Mouse (Mus musculus) heart, embryonic 12.5 days (tissue): ENCODE measurements around the gene Spc24. TPM values are rescaled to one million over a fixed set of nuclear protein-coding genes. Genes with fewer than 3 reads are reported as not detected.
A peak's percentile ranks its signal among the peaks of the same experiment; 100 is the strongest.

ENCODE experiments used
- ATAC-seq: fragments of 200-750 bp; cut with Nextera tagmentation; 2 replicates; pipeline ENCODE4 v1.8.0; 2017; ENCODE audit warnings: moderate TSS enrichment, moderate library complexity; ENCODE audit not compliant: insufficient number of reproducible peaks, low FRiP score
- H3K27ac ChIP-seq: fragments of 300-500 bp; sonication (generic); 2 replicates; pipeline ENCODE4 v1.5.1; 2016; ENCODE audit warnings: mild to moderate bottlenecking, moderate library complexity; ENCODE audit not compliant: poor library complexity, severe bottlenecking
- H3K27me3 ChIP-seq: fragments of 300-500 bp; sonication (generic); replicated peaks from 2 replicates; pipeline ENCODE4 v1.6.1; 2016; ENCODE audit warnings: mild to moderate bottlenecking, moderate library complexity
- H3K36me3 ChIP-seq: fragments of 300-500 bp; sonication (generic); 2 replicates; pipeline ENCODE4 v1.6.1; 2016; ENCODE audit warnings: mild to moderate bottlenecking, moderate library complexity
- H3K4me1 ChIP-seq: fragments of 300-500 bp; sonication (generic); replicated peaks from 2 replicates; pipeline ENCODE4 v1.6.1; 2016; ENCODE audit warnings: mild to moderate bottlenecking
- H3K4me2 ChIP-seq: fragments of 300-500 bp; sonication (generic); 2 replicates; pipeline ENCODE4 v1.6.1; 2016; ENCODE audit warnings: mild to moderate bottlenecking, moderate library complexity
- H3K4me3 ChIP-seq: fragments of 300-500 bp; sonication (generic); 2 replicates; pipeline ENCODE4 v1.5.1; 2016; ENCODE audit warnings: mild to moderate bottlenecking
- H3K9ac ChIP-seq: fragments of 300-500 bp; sonication (generic); 2 replicates; pipeline ENCODE4 v1.6.1; 2016; ENCODE audit warnings: mild to moderate bottlenecking, moderate library complexity
- H3K9me3 ChIP-seq: fragments of 300-500 bp; sonication (generic); replicated peaks from 2 replicates; pipeline ENCODE4 v1.6.1; 2016; ENCODE audit warnings: mild to moderate bottlenecking, moderate library complexity
- WGBS: fragments of 180-500 bp; shearing (Covaris S2); methylation state at CpG from one replicate; pipeline ENCODE4 v1.1.7; 2016; 5-methylcytosine and 5-hydroxymethylcytosine counted together
- polyA plus RNA-seq: library from polyadenylated mRNA; unstranded; fragments of >200 nt; fragmentation: Nextera tagmentation; extraction: Ambion mirVana; gene quantifications from 2 replicates; pipeline ENCODE4 v1.2.1, GENCODE M21; 2016

Gene Spc24
- polyA plus RNA-seq, 1 experiment from 2014 or later, result 84.5 TPM

DNA sequence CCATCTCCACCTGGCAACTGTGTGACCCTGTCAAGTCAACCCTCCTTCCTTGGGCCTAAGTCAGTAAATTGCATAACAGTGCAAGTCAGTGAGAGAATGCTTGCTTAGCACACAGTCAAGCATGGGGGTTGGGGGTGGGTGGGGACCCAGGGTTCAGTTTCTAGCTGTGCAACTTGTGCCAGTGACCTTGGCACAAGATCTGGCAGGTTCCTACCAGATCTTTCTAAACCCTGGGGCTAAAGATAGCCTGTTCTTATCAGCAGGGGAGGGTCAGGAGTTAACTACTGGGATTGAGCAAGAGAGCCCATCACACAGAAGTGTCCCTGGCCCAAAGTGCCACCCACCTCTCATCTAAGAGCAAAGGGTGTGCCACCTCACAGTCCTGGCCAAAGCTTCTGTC lies 2.0 kb upstream of the Spc24 start:
- Histone ChIP-seq H3K27ac (peak overlapping the region; percentile 41), H3K9ac (no peak overlapping the region), H3K4me3 (no peak overlapping the region), H3K4me1 (peaks cover 37% of the 10 kb centered on the region), H3K27me3 (no peaks in the 10 kb centered on the region), H3K9me3 (no peaks in the 10 kb centered on the region), H3K4me2 (peak overlapping the region; percentile 4; the same call in 1 of the 2 replicates), H3K36me3 (peaks cover 17% of the 10 kb centered on the region)
- no peak for ATAC-seq

DNA sequence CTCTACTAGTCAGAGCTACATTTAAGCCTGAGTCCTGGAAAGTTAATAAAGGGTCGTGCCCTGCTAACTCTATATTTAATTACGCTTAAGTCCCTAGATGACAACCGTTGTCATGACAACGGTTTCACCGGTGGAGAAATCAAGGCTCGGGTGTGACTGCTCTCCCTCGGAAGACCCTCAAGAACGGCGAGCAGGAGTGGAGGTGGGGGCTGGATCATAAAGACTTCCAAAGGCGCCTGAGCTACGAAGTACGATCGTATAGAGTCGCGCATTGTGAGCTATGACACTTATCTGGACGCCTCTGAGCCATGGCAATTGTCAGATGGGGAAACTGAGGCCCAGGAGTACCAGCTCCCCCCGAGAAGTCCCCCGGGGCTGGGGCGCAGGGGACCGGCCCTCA lies 385 bp downstream of the Spc24 start:
- Histone ChIP-seq H3K4me3 (peak overlapping the region; percentile 89), H3K9me3 (no peaks in the 10 kb centered on the region), H3K4me2 (peak overlapping the region; percentile 77), H3K27me3 (no peaks in the 10 kb centered on the region), H3K9ac (peak overlapping the region; percentile 78), H3K36me3 (peaks cover 22% of the 10 kb centered on the region), H3K4me1 (peaks cover 40% of the 10 kb centered on the region), H3K27ac (no peak overlapping the region)
- no peak for ATAC-seq
- WGBS, result under 1% methylated on average over 20 of the region's 20 CpGs

DNA sequence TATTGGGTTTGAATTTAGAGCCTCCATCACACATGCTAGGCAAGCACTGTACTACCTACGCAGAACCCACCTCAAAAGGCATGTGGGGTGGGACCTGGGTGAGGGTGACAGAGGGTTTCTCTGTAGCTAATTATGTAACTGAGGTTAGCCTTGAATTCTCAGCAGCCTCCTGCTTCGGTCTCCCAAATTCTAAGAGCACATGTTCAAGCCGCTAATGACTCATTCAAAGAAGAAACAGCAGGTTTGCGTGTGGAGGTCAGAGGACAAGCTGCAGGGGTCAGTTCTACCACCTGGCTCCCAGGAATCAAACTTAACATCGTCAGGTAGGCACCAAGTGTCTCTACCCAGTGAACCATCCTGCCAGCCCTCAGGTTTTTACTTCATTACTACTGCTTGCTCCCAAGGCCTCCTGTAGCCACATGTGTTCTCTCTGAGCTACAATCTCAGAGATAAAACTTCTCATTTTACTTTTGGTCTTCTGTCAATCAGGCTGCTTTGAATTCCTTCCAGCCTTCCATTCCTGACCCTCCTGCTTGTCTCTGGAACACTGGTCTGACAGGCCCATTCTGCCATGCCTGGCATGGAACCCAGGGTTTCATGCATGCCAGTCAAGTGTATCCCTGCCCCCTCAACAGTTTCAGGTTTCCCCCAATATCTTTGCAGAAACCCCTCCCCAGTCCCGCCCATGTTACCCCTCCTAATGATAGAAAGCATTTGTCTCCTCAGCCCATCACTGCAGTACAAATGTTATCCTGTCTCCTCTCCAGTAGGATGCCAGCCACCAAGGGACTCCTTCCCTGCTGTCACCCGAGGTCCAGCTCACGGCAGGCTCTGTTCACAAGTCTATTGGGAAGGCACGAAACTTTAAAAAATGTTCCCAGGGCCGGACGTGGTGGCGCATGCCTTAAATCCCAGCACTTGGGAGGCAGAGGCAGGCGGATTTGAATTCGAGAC lies 1.2 kb downstream of the Spc24 start:
- H3K4me3 ChIP-seq, result peak overlapping the region; percentile 89
- H3K27me3 ChIP-seq, result no peaks in the 10 kb centered on the region
- no peak for ATAC-seq
- peak overlapping the region; percentile 77 for H3K4me2 ChIP-seq
- WGBS, result 59% methylated on average over 14 of the region's 14 CpGs
- peaks cover 45% of the 10 kb centered on the region for H3K4me1 ChIP-seq
- no peak overlapping the region for H3K27ac ChIP-seq
- H3K36me3 ChIP-seq, result peaks cover 22% of the 10 kb centered on the region
- H3K9me3 ChIP-seq, result no peaks in the 10 kb centered on the region
- peak overlapping the region; percentile 78 for H3K9ac ChIP-seq

DNA sequence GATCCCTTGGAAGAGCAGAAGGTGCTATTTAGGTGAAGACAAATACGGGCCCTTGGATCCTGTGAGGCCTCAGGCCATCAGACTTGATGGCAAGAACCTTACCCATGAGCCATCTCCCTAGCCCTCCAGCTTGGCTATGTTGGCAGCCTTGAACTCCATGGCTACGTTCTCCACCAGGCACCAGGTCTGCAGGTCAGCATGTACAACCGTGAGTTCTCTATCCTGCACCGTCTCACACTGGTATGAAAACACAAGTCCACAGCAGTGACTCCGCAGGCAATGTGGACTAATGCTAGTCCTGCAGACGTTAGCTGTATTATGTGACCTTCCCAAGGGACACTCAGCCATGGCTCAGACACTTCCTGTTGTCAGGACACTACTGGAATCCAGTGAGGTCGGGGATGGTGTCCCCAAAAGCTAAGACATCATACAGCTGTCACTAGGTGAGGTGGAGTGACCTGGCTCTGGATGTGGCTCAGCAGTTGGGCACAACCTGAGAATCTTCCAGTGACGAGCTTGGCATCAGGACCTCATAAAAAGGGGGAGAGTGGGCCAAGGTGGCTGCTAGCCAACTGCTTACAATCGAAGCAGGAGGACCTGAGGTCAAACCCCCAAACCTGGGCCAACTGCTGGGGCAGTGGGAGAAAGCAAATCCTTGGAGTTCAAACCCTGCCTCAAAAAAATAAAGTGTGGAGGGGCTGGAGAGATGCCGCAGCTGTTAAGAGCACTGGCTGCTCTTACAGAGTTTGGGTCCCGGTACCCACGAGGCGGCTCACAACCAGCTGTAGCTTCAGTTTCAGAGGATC lies 5.4 kb downstream of the Spc24 start:
- H3K27ac ChIP-seq, result 0 out of 2 replicates have a peak overlapping the region, but pooled peaks have one; percentile 28
- H3K4me3 ChIP-seq, result no peak overlapping the region
- H3K4me2 ChIP-seq, result no peak overlapping the region
- 76% methylated on average over 13 of the region's 13 CpGs for WGBS
- ATAC-seq, result no peak
- 0 out of 2 replicates have a peak overlapping the region, but pooled peaks have one; percentile 10 for H3K9ac ChIP-seq
- peaks cover 57% of the 10 kb centered on the region for H3K4me1 ChIP-seq
- peaks cover 26% of the 10 kb centered on the region for H3K36me3 ChIP-seq
- no peaks in the 10 kb centered on the region for H3K27me3 ChIP-seq
- H3K9me3 ChIP-seq, result no peaks in the 10 kb centered on the region

DNA sequence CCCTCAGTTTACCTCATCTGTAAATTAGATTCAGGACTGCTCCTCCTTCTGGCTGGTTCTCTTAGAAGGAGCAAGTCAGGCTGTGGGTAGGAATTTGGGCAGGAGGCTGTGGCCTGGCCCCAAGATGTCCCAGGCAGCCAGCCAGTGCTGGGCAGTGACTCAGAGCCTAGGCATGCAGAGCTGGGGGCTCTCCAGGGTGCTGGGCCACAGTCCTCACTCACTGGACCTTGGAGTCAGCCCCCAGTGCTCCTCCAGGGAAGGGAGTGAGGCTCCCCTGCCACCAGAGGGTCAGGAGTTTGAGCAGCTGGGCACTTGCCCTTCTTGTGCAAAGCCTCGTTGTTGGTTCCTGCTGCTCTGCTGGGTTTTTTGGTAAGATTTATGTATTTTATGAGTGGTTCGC lies 6.1 kb downstream of the Spc24 start:
- Histone ChIP-seq H3K36me3 (peaks cover 33% of the 10 kb centered on the region), H3K4me3 (no peak overlapping the region), H3K4me1 (peaks cover 52% of the 10 kb centered on the region), H3K27ac (0 out of 2 replicates have a peak overlapping the region, but pooled peaks have one; percentile 28), H3K9ac (0 out of 2 replicates have a peak overlapping the region, but pooled peaks have one; percentile 10), H3K27me3 (no peaks in the 10 kb centered on the region), H3K9me3 (no peaks in the 10 kb centered on the region), H3K4me2 (0 out of 2 replicates have a peak overlapping the region, but pooled peaks have one; percentile 12)
- 76% methylated on average over 2 of the region's 2 CpGs for WGBS
- ATAC-seq, result peak; percentile 66

DNA sequence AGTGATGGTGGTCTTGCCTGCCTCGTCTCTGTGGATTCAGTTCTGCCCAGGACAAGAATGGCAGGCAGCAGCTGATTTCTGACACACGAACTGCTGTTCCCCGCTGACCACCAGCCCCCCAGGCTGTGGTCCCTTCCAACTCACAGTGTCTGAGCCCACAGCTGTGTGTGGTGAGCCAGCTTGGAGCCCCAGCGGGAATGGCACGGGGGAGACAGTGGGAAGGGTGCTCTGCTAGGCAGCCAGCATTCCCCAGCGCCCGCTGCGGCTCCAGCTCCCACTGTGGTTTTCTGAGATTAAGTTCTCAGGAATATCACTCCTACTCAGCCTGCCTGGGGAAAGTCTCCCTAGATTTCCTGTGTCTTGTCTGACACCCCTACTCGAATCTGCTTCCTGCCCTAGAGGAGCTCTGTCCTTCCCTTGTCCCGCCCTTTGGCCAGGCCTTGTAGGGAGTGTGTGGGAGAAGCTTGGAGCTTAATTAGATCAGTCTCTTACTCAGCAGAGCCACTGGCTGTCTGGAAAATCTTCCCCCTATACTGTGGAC lies 7.8 kb downstream of the Spc24 start:
- Histone ChIP-seq H3K9ac (0 out of 2 replicates have a peak overlapping the region, but pooled peaks have one; percentile 38), H3K27ac (peak overlapping the region; percentile 81), H3K36me3 (peaks cover 38% of the 10 kb centered on the region), H3K9me3 (no peaks in the 10 kb centered on the region), H3K4me3 (no peak overlapping the region), H3K27me3 (no peaks in the 10 kb centered on the region), H3K4me2 (no peak overlapping the region), H3K4me1 (peaks cover 62% of the 10 kb centered on the region)
- ATAC-seq, result peak; percentile 4; the same call in 1 of the 2 replicates
- WGBS, result 24% methylated on average over 10 of the region's 10 CpGs

DNA sequence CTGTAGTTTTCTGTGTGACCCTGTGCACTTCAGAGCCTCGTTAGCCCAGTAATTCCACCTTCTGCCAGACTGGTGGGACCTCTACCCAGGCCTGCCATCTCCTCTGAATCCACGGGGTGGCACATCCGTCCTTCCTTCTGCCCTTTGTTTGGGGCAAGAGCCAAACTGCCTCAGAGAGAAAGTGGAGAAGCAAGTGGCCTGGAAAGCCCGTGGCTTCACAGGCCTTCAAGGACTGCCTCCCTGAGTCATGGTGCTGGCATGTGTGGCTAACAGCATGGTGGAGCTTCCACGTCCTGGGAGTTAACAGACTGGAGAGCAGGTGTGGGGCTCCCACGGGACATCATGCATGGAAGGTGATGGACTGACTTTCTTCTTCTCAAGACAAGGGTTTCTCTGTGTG lies 8.8 kb downstream of the Spc24 start:
- Histone ChIP-seq H3K9ac (no peak overlapping the region), H3K27ac (no peak overlapping the region), H3K4me3 (no peak overlapping the region), H3K4me1 (peaks cover 67% of the 10 kb centered on the region), H3K4me2 (no peak overlapping the region), H3K9me3 (no peaks in the 10 kb centered on the region), H3K27me3 (no peaks in the 10 kb centered on the region), H3K36me3 (peaks cover 38% of the 10 kb centered on the region)
- ATAC-seq, result no peak
- 54% methylated on average over 6 of the region's 6 CpGs for WGBS

DNA sequence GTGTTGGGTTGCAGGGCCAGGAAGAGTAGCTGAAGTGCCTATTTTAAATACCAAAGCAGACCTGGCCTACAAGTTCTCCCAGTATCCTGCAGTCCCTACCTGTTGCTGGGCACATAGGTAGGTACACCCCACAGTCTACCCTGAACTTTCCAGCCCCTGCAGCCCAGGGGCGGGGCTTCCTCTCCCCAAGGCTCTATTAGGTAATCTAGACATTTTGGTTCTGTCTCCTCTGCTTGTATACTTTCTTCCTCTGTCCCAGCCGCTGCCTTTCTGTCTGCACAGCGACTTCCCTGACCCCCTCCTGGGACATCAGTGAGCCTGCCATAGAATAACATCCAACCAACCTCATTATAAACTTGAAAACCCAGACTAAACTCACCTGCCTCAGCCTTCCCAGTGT lies 9.7 kb downstream of the Spc24 start:
- no peak overlapping the region for H3K4me3 ChIP-seq
- no peak overlapping the region for H3K27ac ChIP-seq
- peaks cover 67% of the 10 kb centered on the region for H3K4me1 ChIP-seq
- no peak overlapping the region for H3K9ac ChIP-seq
- H3K27me3 ChIP-seq, result no peaks in the 10 kb centered on the region
- H3K4me2 ChIP-seq, result no peak overlapping the region
- no peak for ATAC-seq
- H3K9me3 ChIP-seq, result no peaks in the 10 kb centered on the region
- WGBS, result 75% methylated on average over 3 of the region's 3 CpGs
- H3K36me3 ChIP-seq, result peaks cover 41% of the 10 kb centered on the region

DNA sequence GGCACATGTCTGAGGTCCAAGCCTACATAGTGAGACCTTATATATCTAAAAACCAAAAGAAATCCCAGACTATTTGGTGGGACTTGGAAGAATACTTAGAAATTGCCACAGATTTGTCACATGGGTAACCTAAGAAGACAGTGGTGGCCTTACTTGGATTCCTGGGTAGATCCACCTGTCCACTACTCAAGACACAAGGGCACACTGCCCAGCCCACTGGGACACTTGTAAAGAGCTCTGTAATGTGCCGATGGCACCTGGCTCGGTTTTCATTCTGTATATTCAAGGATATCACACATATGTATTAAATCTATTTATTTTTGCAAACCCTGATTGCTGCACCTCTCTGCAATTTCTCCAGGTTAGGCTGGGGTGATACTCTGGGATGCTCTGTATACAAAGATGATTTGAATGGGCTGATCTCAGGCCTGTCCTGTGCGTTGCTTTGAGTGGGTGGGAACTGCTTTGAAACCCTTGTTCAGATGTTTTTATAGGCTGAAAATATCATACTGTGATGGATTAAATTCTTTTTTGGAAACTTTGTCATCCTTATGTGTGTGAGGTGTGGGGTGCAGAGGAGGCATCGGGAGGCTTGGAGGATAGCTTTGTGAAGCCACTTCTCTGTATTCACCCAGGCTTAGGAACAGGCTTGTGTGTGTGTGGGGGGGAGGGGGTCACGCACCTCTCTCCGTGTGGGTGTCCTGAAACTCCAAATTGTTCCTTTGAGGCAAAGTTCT lies 10.6 kb downstream of the Spc24 start:
- Histone ChIP-seq H3K27me3 (no peaks in the 10 kb centered on the region), H3K4me2 (no peak overlapping the region), H3K4me3 (no peak overlapping the region), H3K4me1 (peaks cover 62% of the 10 kb centered on the region), H3K36me3 (peaks cover 49% of the 10 kb centered on the region), H3K9me3 (no peaks in the 10 kb centered on the region), H3K27ac (peak overlapping the region; percentile 87; the same call in 1 of the 2 replicates), H3K9ac (no peak overlapping the region)
- no peak for ATAC-seq
- 91% methylated on average over 6 of the region's 6 CpGs for WGBS

DNA sequence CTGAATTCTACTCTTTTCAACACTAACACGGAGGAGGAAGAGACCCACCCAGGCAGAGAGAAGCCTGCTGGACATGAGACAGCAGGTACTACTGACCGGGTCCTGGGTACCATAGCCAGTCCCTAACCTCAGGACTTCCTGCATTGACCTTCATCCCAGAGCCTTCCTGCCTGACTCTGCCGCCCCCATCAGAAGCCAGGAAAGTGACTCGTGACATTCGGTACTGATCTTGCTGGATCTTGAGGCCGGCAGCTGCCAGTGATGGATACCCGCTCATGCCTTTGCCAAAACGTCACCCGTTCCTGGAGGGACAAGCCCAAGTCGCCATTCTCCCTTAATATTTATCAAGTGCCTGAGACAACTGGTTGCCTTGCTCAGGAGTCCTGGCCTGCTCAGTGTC lies 11.6 kb downstream of the Spc24 start:
- Histone ChIP-seq H3K9me3 (no peaks in the 10 kb centered on the region), H3K27ac (peak overlapping the region; percentile 87), H3K36me3 (peaks cover 60% of the 10 kb centered on the region), H3K27me3 (no peaks in the 10 kb centered on the region), H3K4me1 (peaks cover 51% of the 10 kb centered on the region), H3K9ac (0 out of 2 replicates have a peak overlapping the region, but pooled peaks have one; percentile 35), H3K4me2 (no peak overlapping the region), H3K4me3 (no peak overlapping the region)
- 69% methylated on average over 10 of the region's 10 CpGs for WGBS
- ATAC-seq, result no peak
